Mouse (Mus musculus) forebrain, embryonic 10.5 days (tissue): ENCODE data around the gene Lipc. TPM values are rescaled to one million over a fixed set of nuclear protein-coding genes. Genes with fewer than 3 reads are reported as not detected.

ENCODE experiments used
- DNase-seq: peaks from one replicate; pipeline ENCODE4 v3.0.0-alpha.2; 2017; ENCODE audit warnings: low spot score; ENCODE audit errors: extremely low spot score
- H3K27ac ChIP-seq: fragments of 300-500 bp; sonication (generic); 2 replicates; pipeline ENCODE4 v1.5.1; 2016; ENCODE audit warnings: mild to moderate bottlenecking
- H3K27me3 ChIP-seq: fragments of 300-500 bp; sonication (generic); 2 replicates; pipeline ENCODE4 v1.6.1; 2016; ENCODE audit warnings: mild to moderate bottlenecking; ENCODE audit not compliant: poor library complexity, severe bottlenecking
- H3K36me3 ChIP-seq: fragments of 300-500 bp; sonication (generic); replicated peaks from 2 replicates; pipeline ENCODE4 v1.6.1; 2016; ENCODE audit warnings: mild to moderate bottlenecking, moderate library complexity
- H3K4me1 ChIP-seq: fragments of 300-500 bp; sonication (generic); 2 replicates; pipeline ENCODE4 v1.6.1; 2016
- H3K4me3 ChIP-seq: fragments of 300-500 bp; sonication (generic); 2 replicates; pipeline ENCODE4 v1.5.1; 2016; ENCODE audit warnings: mild to moderate bottlenecking, moderate library complexity
- H3K9me3 ChIP-seq: fragments of 300-500 bp; sonication (generic); 2 replicates; pipeline ENCODE4 v1.6.1; 2016; ENCODE audit warnings: mild to moderate bottlenecking, moderate library complexity
- WGBS: fragments of 180-500 bp; shearing (Covaris S2); methylation state at CpG from one replicate; pipeline ENCODE4 v1.1.7; 2016; 5-methylcytosine and 5-hydroxymethylcytosine counted together
- polyA plus RNA-seq: library from polyadenylated mRNA; unstranded; fragments of >200 nt; fragmentation: Nextera tagmentation; extraction: Ambion mirVana; gene quantifications from 2 replicates; pipeline ENCODE4 v1.2.1, GENCODE M21; 2016

Gene Lipc
- polyA plus RNA-seq: not detected in 2 replicates

DNA sequence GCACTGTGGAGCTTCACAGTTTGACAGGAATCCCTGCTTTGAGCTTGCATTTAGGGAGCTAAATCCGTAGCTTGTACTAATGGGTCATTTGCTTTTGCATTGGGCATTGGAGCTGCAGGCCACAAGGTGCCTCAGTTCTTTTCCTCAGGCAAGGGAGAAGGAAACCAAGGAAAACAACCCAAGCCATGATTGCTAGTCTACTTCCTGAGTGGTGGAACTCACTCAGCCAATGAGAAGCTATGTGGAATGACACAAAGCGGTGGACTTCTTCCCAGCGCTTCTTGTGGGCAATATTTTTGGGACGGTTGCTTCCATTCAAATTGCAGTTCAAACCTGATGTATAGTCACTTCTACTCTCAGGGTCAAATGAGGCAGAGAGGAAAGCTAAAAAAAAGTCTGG lies at the start of gene Lipc:
TSS of gene Lipc (minus strand) at position 101 of the 400 bp plus-strand sequence.
- 91% methylated on average over 4 of the region's 4 CpGs for WGBS
- Histone ChIP-seq H3K4me1 (no peaks in the 10 kb centered on the region), H3K27me3 (no peaks in the 10 kb centered on the region), H3K4me3 (no peak within 1 kb of the TSS), H3K36me3 (no peaks in the 10 kb centered on the region), H3K9me3 (no peaks in the 10 kb centered on the region), H3K27ac (no peak within 1 kb of the TSS)
- DNase-seq: no peak

DNA sequence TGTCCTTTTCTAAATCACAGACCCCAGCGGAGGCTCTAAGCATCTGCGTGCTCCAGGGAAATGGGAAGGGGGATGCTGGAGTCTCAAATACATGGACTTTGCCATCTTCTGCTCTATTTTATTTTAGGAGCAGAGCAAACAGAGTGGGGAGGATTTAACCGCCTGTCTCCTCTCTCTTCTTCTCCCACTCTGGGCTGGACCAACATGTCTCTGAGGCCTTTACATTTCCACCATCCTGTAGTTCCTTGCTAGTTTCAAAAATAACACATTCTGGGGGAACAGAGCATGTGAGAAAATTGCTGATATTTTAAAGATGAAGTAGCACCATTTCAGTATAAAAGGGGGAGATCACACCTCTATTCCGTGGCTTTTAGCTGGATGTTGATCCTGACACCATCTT lies 47.1 kb upstream of the Lipc start:
- no peak for DNase-seq
- H3K27me3 ChIP-seq: no peaks in the 10 kb centered on the region
- no peaks in the 10 kb centered on the region for H3K9me3 ChIP-seq
- H3K4me1 ChIP-seq: no peaks in the 10 kb centered on the region
- no peak overlapping the region for H3K27ac ChIP-seq
- H3K4me3 ChIP-seq: no peak overlapping the region
- no peaks in the 10 kb centered on the region for H3K36me3 ChIP-seq
- 95% methylated on average over 4 of the region's 4 CpGs for WGBS

DNA sequence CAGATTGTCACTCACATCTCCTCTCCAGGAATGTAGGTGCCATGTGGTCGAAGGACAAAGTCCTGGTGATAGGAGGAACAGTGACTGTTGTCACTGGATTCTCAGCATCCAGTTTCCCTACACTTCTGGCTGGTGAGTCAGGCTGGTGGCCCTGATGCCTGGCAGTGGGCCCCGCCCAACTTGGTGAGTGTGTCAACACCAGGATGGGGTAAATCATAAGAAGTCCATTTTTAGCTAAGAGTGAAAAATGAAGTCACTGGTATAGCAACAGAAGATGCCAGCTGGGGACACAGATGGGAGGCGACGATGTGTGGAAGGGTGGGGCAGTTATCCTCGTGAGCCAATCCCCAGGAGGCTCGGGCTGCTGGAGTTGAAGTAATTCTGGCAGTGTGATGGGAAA lies 46.7 kb upstream of the Lipc start:
- Histone ChIP-seq H3K4me3 (no peak overlapping the region), H3K36me3 (no peaks in the 10 kb centered on the region), H3K9me3 (no peaks in the 10 kb centered on the region), H3K27ac (no peak overlapping the region), H3K4me1 (no peaks in the 10 kb centered on the region), H3K27me3 (no peaks in the 10 kb centered on the region)
- WGBS: 82% methylated on average over 6 of the region's 6 CpGs
- DNase-seq: no peak

DNA sequence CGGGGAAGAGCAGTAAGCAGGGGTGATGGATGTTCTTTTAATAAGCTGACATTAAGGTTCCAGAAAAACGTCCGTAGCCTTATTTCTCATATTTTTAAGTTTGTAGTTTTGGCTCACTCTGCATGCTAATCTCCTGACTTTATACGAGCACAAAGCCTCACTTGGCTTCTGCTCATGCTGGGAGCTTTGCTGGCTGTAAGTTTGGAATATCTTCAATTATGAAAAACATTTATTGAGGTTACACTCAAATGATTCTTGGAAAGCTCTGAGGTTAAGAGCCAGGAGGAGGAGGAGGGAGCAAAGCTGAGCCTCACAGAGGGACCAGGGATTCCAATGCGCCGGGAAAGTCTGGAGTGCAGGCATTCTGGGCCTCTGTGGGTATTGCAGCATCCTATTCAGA lies 41.3 kb upstream of the Lipc start:
- 76% methylated on average over 6 of the region's 6 CpGs for WGBS

DNA sequence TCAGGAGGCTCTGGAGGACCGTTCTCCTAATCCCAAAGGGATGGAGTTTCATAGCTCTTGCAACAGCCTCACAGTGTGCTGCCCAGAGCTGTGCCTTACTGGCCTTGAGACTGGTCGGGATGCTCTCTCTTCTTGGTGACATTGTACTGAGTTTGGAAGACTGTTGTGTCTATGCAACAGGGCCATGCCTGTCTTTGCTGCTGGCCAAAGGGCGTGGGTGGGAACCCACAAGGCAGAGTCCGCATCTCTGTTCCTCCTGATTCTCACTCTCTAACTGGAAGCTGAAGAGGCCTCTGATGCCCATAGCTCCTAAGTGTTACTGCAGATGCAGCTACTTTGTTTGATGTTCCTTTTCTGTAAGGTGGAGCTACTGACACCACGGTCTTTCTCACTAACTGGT lies 39.4 kb upstream of the Lipc start:
- Histone ChIP-seq H3K27me3 (no peaks in the 10 kb centered on the region), H3K36me3 (no peaks in the 10 kb centered on the region), H3K4me3 (no peak overlapping the region), H3K27ac (no peak overlapping the region), H3K4me1 (peaks cover 15% of the 10 kb centered on the region), H3K9me3 (no peaks in the 10 kb centered on the region)
- DNase-seq: no peak
- 91% methylated on average over 5 of the region's 5 CpGs for WGBS

More for the DNA sequence above, 41.3 kb upstream of the Lipc start:
- no peak for DNase-seq
- Histone ChIP-seq H3K9me3 (no peaks in the 10 kb centered on the region), H3K4me3 (no peak overlapping the region), H3K36me3 (no peaks in the 10 kb centered on the region), H3K27me3 (no peaks in the 10 kb centered on the region), H3K4me1 (no peaks in the 10 kb centered on the region), H3K27ac (no peak overlapping the region)

DNA sequence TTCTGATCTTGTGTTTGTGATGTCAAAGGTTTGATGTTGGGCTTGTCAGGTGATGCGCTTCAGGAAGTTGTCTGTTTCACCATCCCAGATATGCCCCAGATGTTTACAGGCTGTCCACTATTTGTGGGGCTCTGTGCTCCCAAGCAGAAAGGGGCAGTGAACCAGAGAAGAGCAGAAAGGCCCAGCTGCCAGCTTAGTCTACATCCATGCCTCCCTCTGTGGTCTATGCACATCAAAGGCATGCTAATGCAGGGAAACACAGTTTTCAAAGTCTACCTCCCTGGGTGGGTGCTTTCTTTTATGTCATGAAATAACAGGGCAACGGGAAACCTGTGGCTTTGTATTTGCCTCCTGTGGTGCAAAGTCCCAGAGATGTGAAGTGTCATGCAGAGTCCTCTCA lies 35.2 kb upstream of the Lipc start:
- 45% methylated on average over 2 of the region's 2 CpGs for WGBS
- peaks cover 17% of the 10 kb centered on the region for H3K4me1 ChIP-seq
- H3K36me3 ChIP-seq: no peaks in the 10 kb centered on the region
- H3K27me3 ChIP-seq: no peaks in the 10 kb centered on the region
- no peak overlapping the region for H3K4me3 ChIP-seq
- no peak for DNase-seq
- H3K27ac ChIP-seq: peak overlapping the region; percentile 44; the same call in 1 of the 2 replicates
- H3K9me3 ChIP-seq: no peaks in the 10 kb centered on the region

DNA sequence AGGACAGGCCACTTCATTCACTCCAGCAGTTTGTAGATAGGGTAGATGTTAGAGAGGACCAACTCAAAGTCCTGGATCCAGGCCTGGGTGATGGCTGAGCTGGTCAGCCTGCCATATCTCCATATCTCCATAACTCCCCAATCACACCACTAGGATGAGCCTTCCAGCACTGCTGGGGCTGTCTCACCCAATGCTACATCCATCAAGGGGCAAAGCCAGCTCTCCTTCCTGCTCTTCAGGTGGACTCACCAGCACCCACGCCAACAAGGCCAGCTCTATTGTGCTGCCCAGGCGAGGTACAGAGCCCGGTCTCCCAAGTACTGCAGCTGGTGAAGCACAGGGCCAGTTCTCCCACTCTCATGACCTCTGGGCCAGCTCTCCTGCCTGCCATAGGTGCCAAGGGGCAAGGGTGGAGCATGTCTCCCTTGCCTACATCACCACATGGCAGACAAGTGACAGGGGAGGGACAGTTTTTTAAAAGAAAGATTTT lies 31.0 kb upstream of the Lipc start:
- no peaks in the 10 kb centered on the region for H3K36me3 ChIP-seq
- H3K27me3 ChIP-seq: no peaks in the 10 kb centered on the region
- H3K27ac ChIP-seq: no peak overlapping the region
- no peaks in the 10 kb centered on the region for H3K9me3 ChIP-seq
- no peak for DNase-seq
- WGBS: 93% methylated on average over 3 of the region's 3 CpGs
- H3K4me1 ChIP-seq: peaks cover 17% of the 10 kb centered on the region
- H3K4me3 ChIP-seq: no peak overlapping the region

DNA sequence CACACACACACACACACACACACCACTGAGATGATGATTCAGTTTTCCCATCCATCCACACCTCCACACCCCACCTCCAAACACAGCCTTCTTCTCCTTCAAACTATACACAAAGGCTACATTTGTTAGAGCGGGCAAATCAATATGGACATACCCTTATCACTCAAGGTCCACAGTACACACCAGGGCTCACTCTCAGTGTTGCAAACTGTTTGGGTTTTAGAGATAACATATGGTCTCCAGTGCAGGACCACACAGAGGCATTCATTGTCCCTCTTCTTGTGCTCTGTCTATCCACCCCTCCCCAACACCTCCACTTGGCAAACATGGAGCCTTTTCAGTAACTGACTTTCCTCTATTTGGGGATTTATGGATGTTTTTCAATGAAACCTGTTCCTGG lies 29.7 kb upstream of the Lipc start:
- no peaks in the 10 kb centered on the region for H3K36me3 ChIP-seq
- no peak for DNase-seq
- H3K4me3 ChIP-seq: no peak overlapping the region
- H3K27me3 ChIP-seq: no peaks in the 10 kb centered on the region
- WGBS: 100% methylated on average over 1 of the region's 1 CpGs
- no peak overlapping the region for H3K27ac ChIP-seq
- peaks cover 5% of the 10 kb centered on the region for H3K4me1 ChIP-seq
- H3K9me3 ChIP-seq: no peaks in the 10 kb centered on the region

DNA sequence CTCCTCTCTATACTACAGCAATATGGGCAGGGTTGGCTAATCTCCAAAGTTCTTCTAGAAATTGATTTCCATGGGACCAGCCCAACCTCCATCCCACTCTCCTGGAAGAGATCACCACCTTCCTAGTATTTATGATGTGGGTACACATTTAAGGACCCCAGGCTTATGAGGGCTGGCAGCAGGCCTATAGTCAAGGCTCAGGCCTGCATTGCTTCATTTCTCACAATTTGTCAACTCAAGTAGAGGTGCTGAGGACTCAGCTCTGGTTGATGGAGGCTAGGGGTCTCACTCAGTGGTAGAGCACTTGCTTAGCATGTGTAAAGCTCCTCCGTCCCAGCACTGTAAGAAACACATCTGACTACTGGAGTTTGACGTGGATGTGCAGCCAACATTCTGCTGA lies 27.6 kb upstream of the Lipc start:
- Histone ChIP-seq H3K27ac (no peak overlapping the region), H3K36me3 (no peaks in the 10 kb centered on the region), H3K4me3 (no peak overlapping the region), H3K27me3 (no peaks in the 10 kb centered on the region), H3K4me1 (no peaks in the 10 kb centered on the region), H3K9me3 (no peaks in the 10 kb centered on the region; the same call in 1 of the 2 replicates)
- no peak for DNase-seq
- WGBS: 89% methylated on average over 2 of the region's 2 CpGs

DNA sequence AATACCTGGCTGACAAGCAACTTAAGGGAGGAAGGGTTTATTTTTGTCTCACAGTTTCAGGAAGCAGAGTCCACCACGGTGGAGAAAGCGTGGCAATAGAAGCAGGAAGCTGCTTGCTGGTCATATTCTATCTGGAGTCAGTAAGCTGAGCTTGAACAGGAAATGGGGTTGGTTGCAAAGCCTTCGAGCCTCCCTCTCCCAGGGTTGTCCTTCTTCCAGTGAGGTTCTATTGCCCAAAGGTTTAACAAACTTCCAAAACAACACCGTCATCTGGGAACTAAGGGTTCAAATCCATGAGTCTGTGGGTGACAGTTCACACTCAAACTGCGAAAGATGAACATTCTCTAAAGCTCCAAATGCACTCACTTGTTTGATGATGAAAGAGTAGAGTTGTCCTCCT lies 27.1 kb upstream of the Lipc start:
- Histone ChIP-seq H3K9me3 (no peaks in the 10 kb centered on the region; the same call in 1 of the 2 replicates), H3K27me3 (no peaks in the 10 kb centered on the region), H3K4me3 (no peak overlapping the region), H3K36me3 (no peaks in the 10 kb centered on the region), H3K4me1 (no peaks in the 10 kb centered on the region), H3K27ac (no peak overlapping the region)
- WGBS: 92% methylated on average over 5 of the region's 5 CpGs
- no peak for DNase-seq

DNA sequence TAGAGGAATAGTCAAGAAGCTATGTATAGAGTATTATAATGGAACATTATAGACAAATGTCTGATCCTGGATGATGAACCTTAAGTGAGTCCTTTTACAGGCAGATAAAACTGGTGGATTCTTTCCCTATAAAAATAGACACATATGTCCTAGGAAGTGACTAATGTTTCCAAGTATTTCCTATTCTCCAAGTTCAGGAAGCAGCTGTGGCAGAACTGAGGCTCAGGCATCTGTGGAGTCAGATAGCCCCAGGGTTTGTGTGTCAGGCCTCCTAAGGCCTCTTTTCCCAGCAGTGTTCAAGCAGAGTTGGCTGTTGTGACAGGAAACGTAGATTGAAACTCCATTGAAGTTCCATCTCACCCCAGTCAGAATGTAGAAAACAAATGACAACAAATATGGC lies 25.4 kb upstream of the Lipc start:
- no peak for DNase-seq
- no peak overlapping the region for H3K4me3 ChIP-seq
- H3K27me3 ChIP-seq: no peaks in the 10 kb centered on the region
- H3K27ac ChIP-seq: no peak overlapping the region
- no peaks in the 10 kb centered on the region for H3K4me1 ChIP-seq
- H3K36me3 ChIP-seq: no peaks in the 10 kb centered on the region
- 70% methylated on average over 1 of the region's 1 CpGs for WGBS
- no peaks in the 10 kb centered on the region; the same call in 1 of the 2 replicates for H3K9me3 ChIP-seq

DNA sequence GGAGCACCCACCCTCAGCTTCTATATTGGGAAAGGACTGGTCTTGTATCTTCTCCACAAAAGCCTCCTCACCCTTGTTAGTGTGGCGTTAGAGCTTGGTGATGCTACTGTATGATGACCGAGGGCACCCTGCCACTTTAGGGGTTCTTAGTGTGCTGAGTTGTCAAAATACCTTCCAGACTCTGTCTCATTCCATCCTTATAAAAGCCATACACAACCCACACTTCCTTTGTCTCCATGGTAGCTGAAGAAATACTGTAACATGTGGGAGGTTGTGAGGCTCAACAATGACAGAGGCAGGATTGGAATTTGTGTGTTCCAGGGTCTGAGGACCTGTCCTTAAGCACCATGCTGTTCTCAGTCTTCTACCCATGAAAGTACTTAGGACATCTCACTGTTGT lies 23.9 kb upstream of the Lipc start:
- no peak overlapping the region for H3K27ac ChIP-seq
- H3K27me3 ChIP-seq: no peaks in the 10 kb centered on the region
- no peaks in the 10 kb centered on the region; the same call in 1 of the 2 replicates for H3K9me3 ChIP-seq
- H3K4me1 ChIP-seq: no peaks in the 10 kb centered on the region
- no peaks in the 10 kb centered on the region for H3K36me3 ChIP-seq
- 84% methylated on average over 2 of the region's 2 CpGs for WGBS
- H3K4me3 ChIP-seq: no peak overlapping the region
- no peak for DNase-seq

DNA sequence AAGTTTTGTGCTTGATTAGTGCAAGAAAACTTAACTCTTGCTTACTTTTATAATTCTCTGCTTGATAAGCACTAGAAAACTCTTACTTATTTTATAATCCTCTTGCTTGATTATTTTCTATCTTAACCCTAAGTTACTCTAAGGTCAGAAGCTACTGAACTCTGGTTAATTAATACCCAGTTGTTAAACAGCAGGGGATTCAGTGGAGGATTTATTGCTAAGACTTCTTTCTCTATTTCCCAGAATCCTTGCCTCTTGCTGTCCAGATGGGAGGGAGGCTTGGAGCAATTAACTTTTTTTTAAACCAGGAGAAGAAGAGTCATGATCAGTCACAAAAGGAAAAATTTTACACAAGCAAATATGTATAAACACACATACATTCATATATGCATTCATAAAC lies 21.3 kb upstream of the Lipc start:
- DNase-seq: no peak
- no peaks in the 10 kb centered on the region; the same call in 1 of the 2 replicates for H3K9me3 ChIP-seq
- H3K4me1 ChIP-seq: no peaks in the 10 kb centered on the region

DNA sequence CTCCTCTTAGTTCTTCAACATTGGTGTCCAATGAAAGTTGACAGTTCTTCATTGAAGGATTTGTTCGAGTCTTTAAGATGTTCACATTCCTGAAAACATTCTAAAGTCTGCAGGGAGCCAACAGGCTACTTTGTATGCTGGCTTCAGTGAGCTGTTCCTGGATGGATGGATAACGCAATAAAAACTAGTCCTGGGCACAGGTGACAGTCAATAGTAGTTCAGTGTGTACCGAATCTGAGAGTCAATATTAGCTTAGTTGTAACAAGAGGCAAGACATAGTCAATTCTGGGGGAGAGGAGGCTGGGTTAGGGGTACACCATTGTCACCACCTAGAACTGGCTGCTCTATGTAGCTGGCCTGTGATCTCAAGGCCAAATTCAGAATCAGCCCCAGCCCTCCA lies 17.2 kb upstream of the Lipc start:
- Histone ChIP-seq H3K27me3 (no peaks in the 10 kb centered on the region), H3K9me3 (no peaks in the 10 kb centered on the region), H3K36me3 (no peaks in the 10 kb centered on the region), H3K27ac (no peak overlapping the region), H3K4me1 (no peaks in the 10 kb centered on the region), H3K4me3 (no peak overlapping the region)
- 89% methylated on average over 3 of the region's 3 CpGs for WGBS
- no peak for DNase-seq

More for the DNA sequence above, 21.3 kb upstream of the Lipc start:
- Histone ChIP-seq H3K36me3 (no peaks in the 10 kb centered on the region), H3K4me3 (no peak overlapping the region), H3K27me3 (no peaks in the 10 kb centered on the region), H3K27ac (no peak overlapping the region)
